Mouse (Mus musculus) ES-E14 (cell line): ENCODE data around the gene Ran.

Source experiments
- HCFC1 ChIP-seq: IDR thresholded peaks from 2 replicates; pipeline ENCODE4 v1.6.1; 2012; ENCODE audit warnings: low read length, inconsistent platforms, borderline replicate concordance; ENCODE audit not compliant: insufficient read depth
- ZNF384 ChIP-seq: IDR thresholded peaks from 2 replicates; pipeline ENCODE4 v1.6.1; 2012; ENCODE audit warnings: low read depth, low read length, inconsistent platforms

- TF ChIP-seq HCFC1 (no peak), ZNF384 (no peak)
These were observed 48.6 kb upstream of the Ran start for GRCm38 (mm10) chr5:128971298-128971697.
